Mouse (Mus musculus): ENCODE results near the gene Tcf25.

DNA sequence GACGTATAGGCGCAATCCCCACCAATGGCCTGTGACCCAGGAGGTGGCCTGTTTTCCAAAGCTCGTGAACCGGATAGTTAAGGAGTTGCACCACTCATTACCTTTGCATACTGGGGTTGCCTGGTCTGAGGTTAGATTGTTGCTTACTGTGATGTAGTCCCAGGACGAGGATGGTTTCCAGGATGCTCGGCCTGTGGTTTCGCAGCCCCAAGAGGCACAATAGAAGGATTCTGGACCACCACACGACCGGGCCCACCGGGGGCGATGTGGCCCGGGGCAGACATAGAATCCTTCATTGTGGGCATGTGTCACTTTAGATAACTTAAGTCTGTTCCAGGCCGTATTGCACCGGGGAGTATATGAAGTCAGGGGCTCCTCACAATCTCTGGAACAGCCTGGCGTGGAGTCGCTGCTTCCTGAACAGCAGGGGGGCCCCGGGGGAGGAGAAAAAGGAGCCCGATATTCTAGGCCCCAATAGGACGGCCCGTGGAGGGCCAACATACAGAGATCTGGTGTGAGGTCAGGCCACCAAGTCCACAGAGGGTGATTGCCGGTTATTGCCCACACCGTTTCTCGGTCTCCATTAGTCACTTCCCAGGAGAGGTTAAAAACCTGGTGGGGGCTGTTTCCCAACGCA is 54.2 kb downstream of the Tcf25 start:
- TF ChIP-seq EP300 (optimal IDR thresholded peaks at IDR 0.05) (no peak), CTCF (IDR thresholded peaks at IDR 0.05; ENCODE audit: low read depth) (no peak)

Data from stomach, postnatal 0 days (tissue).